Mouse (Mus musculus) urinary bladder, adult 2 months (tissue): ENCODE results near the gene Gm6899. TPM values are rescaled to one million over a fixed set of nuclear protein-coding genes. Genes with fewer than 3 reads are reported as not detected.

ENCODE experiments used
- DNase-seq: peaks from one replicate; pipeline ENCODE4 v3.0.0; 2022; ENCODE audit warnings: low spot score
- polyA plus RNA-seq: library from polyadenylated mRNA; depleted of rRNA; stranded (reverse); fragments of >200 nt; gene quantifications from 2 replicates; pipeline ENCODE4 v1.2.3, GENCODE M21; 2012; rRNA removed

The Gm6899 gene
- not detected in 2 replicates for polyA plus RNA-seq

GRCm38 (mm10) chr11:26593061-26594059 lies at the start of gene Gm6899, which contains the start of gene Vrk2:
Gene Gm6899 (plus strand): TSS chr11:26593241.
Gene Vrk2 (minus strand): TSS chr11:26593999.
- DNase-seq = peak; percentile 81

- DNase-seq = no peak
Measured at GRCm38 (mm10) chr11:26551551-26551950, 41.5 kb upstream of the Gm6899 start.

- no peak for DNase-seq
Measured at GRCm38 (mm10) chr11:26585409-26586366, 7.4 kb upstream of the Gm6899 start.

DNA sequence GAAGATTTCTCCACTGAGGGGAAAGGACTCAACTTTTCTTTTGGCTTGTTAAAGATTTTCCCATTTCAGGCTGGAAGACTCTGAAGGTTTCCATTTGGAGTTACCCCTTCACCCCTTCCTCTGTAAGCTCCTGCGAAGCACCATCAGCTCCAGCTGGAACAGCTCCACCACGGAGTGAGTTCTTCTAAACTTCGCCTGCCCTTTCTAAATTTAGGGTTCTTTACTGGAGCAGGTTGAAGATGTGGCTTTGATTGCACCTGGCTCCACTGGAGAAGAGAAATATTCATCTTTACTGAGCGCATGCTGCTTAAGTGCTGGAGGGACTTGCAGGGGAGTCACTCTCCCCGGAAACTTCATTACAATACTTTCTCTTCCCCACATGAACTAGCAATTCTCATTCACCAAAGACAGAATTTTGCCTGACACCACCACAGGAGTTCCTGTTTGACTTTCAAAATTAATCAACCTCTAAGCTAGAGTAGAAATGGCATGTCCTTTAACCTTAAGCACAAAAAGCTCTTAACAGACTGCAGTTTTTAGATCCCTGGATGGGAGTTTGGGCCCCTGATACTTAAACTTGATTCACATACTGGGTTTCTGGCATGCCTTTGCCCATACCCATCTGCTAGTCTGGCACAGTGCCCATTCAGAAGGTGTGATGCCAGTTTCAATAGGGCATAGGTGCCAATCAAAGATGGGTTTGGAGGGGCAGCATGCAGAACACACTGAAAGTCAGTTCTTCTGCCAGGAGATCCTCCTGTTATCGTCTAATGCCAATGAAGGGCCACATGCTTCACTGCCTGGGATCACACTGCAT lies 6.5 kb upstream of the Gm6899 start:
- no peak for DNase-seq

DNA sequence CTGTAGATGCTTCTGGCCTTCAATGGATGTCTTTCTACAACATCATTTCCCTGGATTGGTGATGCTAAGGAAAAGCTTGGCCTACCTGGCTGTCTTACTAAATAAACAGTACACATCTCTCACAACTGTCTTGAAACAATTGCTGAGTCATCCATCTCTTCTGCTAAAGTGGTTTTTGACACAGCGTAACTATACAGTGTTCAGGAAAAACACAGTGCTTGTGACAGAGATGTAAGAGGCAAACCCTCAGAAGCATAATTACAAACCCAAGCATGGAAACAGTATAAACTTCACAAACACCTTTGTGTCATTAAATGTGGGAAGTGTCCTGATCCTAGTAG lies 5.9 kb upstream of the Gm6899 start:
- DNase-seq = no peak

GRCm38 (mm10) chr11:26592395-26593053 lies 517 bp upstream of the Gm6899 start:
- DNase-seq = no peak

DNA sequence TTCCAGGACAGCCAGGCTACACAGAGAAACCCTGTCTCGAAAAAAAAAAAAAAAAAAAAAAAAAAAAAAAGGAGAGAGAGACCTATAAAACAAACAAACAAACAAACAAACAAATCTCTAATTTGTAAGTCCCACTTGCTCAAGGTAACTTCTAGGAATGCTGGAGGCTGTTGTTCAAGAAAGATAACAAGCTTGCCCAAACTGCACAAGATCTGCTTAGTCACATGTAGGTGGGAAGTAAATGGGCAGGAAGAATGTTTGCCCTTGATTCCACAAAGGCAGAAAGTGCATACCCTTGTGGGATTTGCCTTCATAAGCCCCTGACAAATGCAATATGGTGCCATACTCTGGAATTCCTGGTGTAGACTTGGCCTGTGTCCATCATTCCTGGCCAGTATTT lies 1.4 kb downstream of the Gm6899 start:
- DNase-seq = no peak

DNA sequence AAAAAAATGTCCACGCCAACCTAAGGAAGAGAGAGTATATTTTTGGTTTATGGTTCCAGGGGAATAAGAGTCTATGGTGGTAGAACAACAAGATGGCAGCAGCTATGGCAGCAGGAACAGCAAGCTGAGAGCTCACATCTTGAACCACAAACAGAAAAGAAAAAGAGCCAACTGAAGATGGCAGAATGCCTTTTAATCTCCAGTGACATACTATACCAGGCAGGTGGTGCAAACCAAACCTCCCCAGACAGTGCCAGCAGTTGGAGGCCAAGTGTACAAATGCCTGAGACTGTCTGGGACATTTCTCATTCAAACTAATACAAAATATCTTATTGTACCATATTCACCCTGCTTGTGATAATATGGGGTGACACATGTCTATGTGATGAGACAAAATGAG lies 3.1 kb downstream of the Gm6899 start:
- DNase-seq = no peak

- DNase-seq = no peak
Measured at GRCm38 (mm10) chr11:26597145-26597544, 4.1 kb downstream of the Gm6899 start.

- no peak for DNase-seq
Measured at GRCm38 (mm10) chr11:26597761-26598160, 4.7 kb downstream of the Gm6899 start.

DNA sequence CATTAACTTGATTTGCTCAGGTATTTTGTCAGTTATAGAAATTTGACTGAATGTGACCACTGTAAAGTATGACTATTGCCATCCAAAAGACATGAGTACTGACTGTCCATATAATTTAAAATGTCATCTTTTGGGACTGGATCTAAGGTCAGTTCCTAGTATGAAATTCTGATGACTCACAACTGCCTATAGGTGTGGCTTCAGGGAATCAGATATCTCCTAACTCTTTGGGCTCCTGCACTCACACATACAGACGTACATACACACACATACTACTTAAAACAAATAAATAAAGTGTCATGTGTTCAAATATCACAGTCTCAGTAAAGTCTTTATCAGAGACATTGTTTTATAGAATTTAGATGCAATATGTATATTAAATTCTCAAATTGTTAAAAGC lies 5.8 kb downstream of the Gm6899 start:
- no peak for DNase-seq

DNA sequence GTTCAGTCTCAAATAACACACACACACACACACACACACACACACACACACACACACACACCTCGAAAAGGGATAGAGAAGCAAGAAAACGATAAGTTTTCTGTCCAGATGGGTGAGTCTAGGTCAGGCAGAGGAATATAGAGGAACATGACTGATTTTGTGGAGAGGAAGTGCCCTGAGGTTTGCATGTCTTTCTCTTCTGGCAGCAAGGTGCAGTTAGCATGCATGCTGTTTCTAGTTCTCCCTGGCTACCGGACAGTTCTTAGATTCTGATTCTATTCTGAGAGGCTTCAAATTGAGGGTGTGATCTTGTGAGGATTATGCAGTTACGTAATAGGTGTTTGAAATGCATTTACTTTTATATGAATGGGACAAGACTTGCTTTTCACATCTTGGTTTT lies 7.7 kb downstream of the Gm6899 start:
- no peak for DNase-seq

DNA sequence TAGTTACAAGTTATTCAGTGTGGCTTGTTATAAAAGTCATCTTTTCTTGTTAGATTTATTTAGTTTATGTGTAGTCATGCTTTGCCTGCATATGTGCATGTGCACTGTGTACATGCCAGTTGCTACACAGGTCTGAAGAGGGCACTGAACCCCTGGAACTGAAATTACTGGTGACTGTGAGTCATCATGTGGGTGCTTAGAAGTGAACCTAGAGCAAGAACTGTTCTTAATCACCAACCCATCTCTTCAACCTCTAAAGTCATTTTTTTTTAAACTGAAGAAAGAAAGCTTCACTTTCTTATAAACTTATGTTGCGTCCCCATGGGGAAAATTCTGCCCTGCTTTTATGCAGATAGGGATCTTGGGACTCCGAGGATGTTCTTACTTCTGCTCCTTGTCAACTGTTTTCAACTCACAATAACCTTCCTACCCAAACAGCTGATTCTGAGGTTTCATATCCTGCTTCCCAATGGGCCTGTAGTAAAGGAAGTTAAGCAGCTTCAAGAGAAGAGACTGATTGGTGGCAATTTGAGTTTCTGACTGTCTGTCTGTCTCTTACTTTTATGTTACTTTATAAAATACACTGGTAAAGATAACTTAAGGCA lies 8.6 kb downstream of the Gm6899 start:
- DNase-seq = no peak

DNA sequence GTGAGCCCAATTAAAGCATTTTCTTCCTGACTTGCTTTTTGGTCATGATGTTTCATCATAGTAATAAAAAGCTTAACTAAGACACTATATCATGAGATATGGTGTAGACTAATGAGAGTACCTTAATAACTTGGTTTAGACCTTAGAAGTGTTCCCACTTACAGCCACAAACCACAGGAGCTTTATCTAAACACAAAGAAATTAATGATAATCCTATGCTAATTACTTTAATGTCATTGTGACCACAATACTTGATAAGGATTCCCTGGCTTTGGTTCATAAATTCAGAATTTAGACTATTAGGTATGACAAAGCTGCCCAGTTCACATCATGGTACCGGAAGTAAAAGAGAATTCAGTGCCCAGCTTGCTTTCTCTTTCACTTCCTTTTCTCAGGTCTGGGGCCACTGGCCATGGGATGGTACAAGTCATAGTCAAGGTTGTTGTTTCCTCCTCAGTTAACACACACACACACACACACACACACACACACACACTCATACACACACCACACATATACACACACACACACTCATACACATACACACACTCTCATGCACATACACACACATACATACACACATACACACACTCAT lies 11.1 kb downstream of the Gm6899 start:
- DNase-seq = no peak

DNA sequence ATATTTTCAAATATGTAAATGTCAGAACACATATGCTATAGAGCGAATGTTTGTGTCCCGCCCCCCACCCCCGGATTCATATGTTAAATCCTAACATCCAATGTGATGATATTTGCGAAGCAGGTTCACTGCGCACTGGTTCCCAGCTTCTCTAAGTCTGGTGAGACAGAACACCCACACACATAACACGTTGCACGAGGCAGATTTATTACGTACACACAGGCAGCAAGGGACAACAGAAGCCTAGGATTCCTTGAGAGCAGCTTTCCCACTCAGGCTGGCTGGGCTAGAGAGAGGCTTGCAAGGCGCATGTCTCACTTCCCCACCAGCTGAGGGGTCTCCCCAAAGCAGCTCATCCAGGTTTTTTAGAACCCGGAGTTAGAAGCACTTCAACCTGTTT lies 15.8 kb downstream of the Gm6899 start:
- no peak for DNase-seq

DNA sequence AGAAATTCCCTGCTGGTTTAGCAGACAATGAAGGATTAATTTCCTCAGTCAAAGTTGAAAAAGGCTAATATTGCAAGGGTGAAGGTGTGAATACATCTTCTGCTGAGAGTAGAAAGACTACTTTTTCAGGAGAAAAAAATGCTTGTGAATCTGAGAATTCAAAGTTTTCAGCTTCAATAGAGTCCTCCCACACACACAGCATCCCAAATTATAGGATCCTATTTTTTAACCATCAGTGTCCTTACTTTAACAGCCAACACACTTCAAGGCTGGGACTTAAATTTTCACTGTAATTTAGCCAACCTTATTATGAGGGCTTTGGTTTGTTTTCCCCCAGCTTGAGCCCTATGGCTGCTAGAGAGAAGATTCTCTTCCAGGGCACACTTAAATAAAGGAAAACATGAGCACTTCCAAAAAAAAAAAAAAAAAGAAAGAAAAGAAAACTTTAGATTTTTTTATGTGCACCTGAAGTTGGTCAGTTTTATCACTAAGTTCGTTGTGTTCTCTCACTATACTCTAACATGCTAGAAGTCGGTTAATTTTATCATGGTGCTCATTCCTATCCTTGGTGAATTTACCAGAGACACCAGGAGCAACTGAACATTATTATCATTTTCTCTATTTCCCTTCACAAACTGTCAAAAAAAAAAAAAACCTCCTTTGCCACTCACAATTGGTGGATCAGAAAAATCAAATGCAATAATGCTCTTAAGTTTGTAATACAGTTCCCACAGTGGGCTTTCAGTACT lies 25.6 kb downstream of the Gm6899 start:
- DNase-seq = no peak

DNA sequence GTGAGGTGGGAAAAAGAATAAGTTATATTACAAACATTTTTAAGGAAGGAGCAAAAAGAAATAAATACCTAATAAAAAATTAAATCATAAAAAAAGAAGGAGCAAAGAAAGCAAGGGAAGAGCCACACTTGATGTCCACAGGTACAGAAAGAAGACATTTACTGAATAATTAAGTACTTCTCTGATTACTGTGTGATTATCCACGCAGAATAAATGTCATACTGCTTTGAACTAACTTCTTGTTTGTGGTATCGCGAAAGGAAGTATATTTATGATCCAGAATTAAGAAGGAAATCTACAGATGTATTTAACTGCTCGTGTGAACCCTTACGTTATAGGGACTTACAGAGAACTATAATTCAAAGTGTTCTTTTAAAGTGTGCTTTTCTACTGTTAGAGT lies 29.7 kb downstream of the Gm6899 start:
- DNase-seq = no peak

- DNase-seq = no peak
Measured at GRCm38 (mm10) chr11:26636239-26636638, 43.2 kb downstream of the Gm6899 start.

DNA sequence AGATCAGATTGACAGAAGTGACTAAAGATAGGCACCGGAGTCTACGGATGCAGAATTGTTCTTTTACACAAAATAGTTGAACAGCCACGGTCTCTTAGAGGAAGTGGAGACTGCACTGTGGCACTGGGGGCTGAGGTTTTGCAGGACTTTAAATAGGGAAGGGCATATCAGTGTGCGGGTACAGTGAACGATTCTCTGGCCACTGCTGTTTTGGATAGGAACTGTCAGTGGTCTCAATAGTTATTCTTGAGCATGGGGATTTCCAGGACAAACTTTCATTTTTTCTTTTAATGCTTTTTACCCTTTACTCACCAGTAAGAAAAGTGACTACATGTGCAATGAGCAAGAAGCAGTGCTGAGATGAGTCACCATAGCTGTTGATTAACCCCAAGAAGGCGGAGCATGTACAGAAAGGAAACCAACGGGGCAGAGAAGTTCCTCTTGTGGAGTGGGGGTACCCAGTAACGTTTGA lies 47.3 kb downstream of the Gm6899 start:
- DNase-seq = no peak
